Mouse (Mus musculus): Measurements from ENCODE around the gene Commd3. TPM values are rescaled to one million over a fixed set of nuclear protein-coding genes. Genes with fewer than 3 reads are reported as not detected.

The Commd3 gene
- polyA plus RNA-seq (2015; fragmentation: Nextera tagmentation; extraction: Ambion mirVana), result 207 and 214 TPM in 2 replicates

DNA sequence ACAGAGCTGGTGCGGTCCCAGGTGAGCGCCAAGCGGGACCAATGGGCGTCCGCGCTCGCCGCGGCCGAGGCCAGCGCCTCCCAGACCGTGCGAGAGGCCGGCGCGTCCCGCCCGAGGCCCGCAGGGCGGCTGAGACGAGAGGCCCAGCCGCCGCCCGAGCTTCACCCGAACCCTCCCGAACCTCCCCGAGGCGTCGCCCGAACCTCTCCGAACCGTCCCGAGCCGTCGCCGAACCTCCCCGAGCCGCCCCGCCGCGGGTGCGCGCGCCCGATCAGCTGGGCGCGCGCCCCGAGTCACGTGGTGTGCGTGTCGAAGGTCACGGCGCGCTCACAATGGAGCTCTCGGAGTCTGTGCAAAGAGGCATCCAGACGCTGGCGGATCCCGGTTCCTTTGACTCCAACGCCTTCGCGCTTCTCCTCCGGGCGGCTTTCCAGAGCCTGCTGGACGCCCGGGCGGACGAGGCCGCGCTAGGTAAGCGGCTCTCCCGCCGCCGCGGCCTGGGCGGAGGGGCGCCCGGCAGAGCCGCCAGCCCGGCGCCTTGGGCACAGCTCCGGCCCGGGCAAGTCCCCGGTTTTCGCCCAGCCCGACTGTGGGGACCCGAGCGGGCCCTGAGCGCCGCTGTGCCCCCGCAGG, at the start of gene Commd3:
Gene Commd3, plus strand, starts transcription at position 252 of the 633 bp plus-strand sequence.
- peak within 1 kb of the TSS; percentile 68 for H3K4me2 ChIP-seq
- no peaks in the 10 kb centered on the region for H3K9me3 ChIP-seq
- peaks cover 14% of the 10 kb centered on the region for H3K27me3 ChIP-seq
- H3K9ac ChIP-seq, result peak within 1 kb of the TSS; percentile 99
- H3K4me3 ChIP-seq, result peak within 1 kb of the TSS; percentile 88
- ATAC-seq (ENCODE audit: low FRiP score), result peak; percentile 91
- WGBS, result under 1% methylated on average over 91 of the region's 91 CpGs
- peak within 1 kb of the TSS; percentile 100 for H3K27ac ChIP-seq
- peaks cover 22% of the 10 kb centered on the region for H3K4me1 ChIP-seq (replicated peaks)
- no peaks in the 10 kb centered on the region for H3K36me3 ChIP-seq

DNA sequence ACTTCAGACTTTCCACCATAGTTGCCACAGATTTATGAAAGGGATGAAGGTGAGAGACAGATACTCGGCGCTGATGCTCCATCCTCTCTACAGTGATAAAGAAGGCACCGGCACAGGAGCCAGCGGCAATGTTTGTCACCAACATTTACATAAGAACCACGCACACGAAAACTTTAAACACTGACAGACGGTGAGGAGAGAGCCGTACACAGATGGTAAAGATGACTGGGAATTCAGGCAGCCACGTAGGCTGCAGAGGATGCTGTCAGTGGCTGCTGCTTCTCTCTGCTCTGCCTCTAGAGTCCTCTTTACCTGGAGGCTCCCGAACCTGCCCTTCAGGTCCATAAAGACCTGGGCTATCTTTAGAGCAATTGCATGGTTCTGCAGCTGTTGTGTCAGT, 49.0 kb upstream of the Commd3 start:
- Histone ChIP-seq H3K9ac (no peak overlapping the region), H3K4me3 (no peak overlapping the region), H3K27me3 (no peaks in the 10 kb centered on the region), H3K4me1 (replicated peaks) (no peaks in the 10 kb centered on the region), H3K36me3 (no peaks in the 10 kb centered on the region), H3K9me3 (no peaks in the 10 kb centered on the region), H3K27ac (no peak overlapping the region), H3K4me2 (no peak overlapping the region)
- no peak for ATAC-seq (ENCODE audit: low FRiP score)
- 65% methylated on average over 10 of the region's 10 CpGs for WGBS

DNA sequence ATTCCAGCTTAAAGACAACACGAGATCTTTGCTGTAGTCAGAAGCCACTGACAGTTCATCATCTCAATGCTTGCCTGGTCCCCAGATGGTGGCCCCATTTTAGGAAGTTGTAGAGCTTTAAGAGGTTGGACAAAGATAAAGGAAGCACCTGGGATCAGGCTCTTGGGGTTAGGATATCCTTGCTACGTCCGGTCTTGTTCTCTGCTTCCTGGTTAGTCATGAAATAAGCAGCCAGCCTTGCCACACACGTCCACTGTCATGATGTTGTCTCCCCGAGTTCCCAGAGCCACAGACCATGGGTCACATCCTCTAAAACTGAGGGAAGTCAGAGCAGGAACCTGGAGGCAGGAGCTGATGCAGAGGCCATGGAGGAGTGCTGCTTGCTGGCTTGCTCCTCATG, 41.6 kb upstream of the Commd3 start:
- no peak overlapping the region for H3K4me3 ChIP-seq
- no peaks in the 10 kb centered on the region for H3K4me1 ChIP-seq (replicated peaks)
- ATAC-seq (ENCODE audit: low FRiP score), result no peak
- no peaks in the 10 kb centered on the region for H3K9me3 ChIP-seq
- H3K27ac ChIP-seq, result no peak overlapping the region
- no peak overlapping the region for H3K9ac ChIP-seq
- H3K4me2 ChIP-seq, result no peak overlapping the region
- 81% methylated on average over 5 of the region's 5 CpGs for WGBS
- H3K27me3 ChIP-seq, result no peaks in the 10 kb centered on the region
- no peaks in the 10 kb centered on the region for H3K36me3 ChIP-seq

DNA sequence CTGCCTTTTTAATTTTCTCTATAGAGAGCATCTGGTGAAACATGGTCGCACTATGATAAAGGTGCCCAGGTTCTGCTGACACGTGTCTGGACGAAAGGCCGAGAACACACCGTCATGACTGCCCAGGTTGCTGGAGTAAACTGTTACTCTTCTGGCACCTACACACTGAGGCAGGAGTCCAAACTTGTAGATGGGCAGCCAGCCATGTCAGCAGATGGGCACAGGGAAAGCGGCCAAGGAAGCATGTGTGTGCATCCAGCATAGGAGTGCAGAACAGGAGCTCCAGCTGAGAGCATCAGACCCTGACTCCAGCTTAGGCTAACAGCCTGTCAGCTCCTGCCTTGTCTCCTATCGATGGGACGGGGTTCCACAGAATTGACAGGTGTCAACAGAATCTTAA, 37.1 kb upstream of the Commd3 start:
- no peaks in the 10 kb centered on the region for H3K36me3 ChIP-seq
- 89% methylated on average over 8 of the region's 8 CpGs for WGBS
- H3K4me2 ChIP-seq, result no peak overlapping the region
- H3K4me3 ChIP-seq, result no peak overlapping the region
- no peak overlapping the region for H3K9ac ChIP-seq
- H3K27me3 ChIP-seq, result no peaks in the 10 kb centered on the region
- H3K9me3 ChIP-seq, result no peaks in the 10 kb centered on the region
- ATAC-seq (ENCODE audit: low FRiP score), result peak; percentile 80
- H3K27ac ChIP-seq, result no peak overlapping the region
- H3K4me1 ChIP-seq (replicated peaks), result no peaks in the 10 kb centered on the region

DNA sequence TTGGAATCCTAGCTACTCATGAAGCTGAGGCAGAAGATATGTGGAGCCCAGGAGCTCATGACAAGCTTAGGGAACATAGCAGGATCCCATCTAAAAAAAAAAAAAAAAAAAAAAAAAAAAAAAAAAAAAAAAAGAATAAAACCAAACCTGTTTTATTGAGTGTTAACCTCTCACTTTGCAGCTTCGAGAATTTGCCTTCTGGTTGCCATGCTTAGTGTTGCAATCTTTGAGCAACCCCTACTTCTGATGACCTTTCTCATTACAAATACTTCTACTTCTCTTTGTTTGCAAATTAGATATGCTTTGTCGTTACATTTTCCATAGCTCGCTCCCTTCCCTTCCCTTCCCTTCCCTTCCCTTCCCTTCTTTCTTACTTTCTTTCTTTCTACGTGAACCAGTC, 23.6 kb upstream of the Commd3 start:
- H3K36me3 ChIP-seq, result no peaks in the 10 kb centered on the region
- no peak for ATAC-seq (ENCODE audit: low FRiP score)
- H3K9me3 ChIP-seq, result no peaks in the 10 kb centered on the region
- H3K4me2 ChIP-seq, result no peak overlapping the region
- H3K9ac ChIP-seq, result no peak overlapping the region
- H3K27ac ChIP-seq, result no peak overlapping the region
- WGBS, result 73% methylated on average over 4 of the region's 4 CpGs
- H3K4me3 ChIP-seq, result no peak overlapping the region
- H3K4me1 ChIP-seq (replicated peaks), result no peaks in the 10 kb centered on the region
- 0 out of 2 replicates have a peak, but pooled peaks cover 5% of the 10 kb centered on the region for H3K27me3 ChIP-seq

DNA sequence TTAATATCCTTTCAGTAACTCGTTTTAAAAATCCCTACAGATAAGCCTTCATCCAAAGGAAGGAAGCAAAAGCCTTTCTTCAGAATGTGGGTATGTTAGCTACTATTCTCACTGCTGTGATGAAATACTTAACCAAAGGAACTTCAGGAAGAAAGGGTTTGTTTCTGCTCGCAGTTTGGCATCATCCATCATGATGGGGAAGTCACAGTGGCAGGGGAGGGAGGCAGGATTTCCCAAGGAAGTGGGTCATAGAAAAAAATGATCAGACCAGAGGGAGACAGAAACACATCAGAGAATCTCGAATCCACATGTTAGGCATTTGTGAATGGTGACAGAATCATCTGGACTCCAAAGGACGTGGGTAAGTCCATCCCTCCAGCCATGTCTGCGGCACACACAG, 17.4 kb upstream of the Commd3 start:
- no peaks in the 10 kb centered on the region for H3K4me1 ChIP-seq (replicated peaks)
- no peak overlapping the region for H3K4me3 ChIP-seq
- no peak overlapping the region for H3K9ac ChIP-seq
- H3K27me3 ChIP-seq, result no peaks in the 10 kb centered on the region
- no peaks in the 10 kb centered on the region for H3K36me3 ChIP-seq
- no peaks in the 10 kb centered on the region for H3K9me3 ChIP-seq
- no peak overlapping the region for H3K27ac ChIP-seq
- WGBS, result 70% methylated on average over 5 of the region's 5 CpGs
- ATAC-seq (ENCODE audit: low FRiP score), result no peak
- no peak overlapping the region for H3K4me2 ChIP-seq

DNA sequence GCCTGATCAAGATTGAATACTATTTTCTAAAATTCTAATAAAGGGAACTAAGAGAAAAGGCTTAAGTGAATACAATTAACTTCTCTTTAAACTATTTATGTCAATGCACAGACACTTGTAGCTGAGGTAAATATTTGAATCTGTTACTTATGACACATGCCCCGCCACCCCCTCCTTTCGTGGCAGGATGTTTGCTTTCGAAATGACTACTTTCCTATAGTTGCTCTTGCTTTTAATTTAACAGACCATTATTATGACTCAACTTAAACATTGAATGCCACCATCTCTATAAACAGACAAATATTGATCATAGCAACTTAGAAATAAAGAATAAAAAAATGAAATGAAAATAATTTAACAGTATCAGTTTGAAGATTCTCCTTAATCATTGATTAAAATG, 8.2 kb upstream of the Commd3 start:
- ATAC-seq (ENCODE audit: low FRiP score), result no peak
- H3K27ac ChIP-seq, result no peak overlapping the region
- H3K4me3 ChIP-seq, result no peak overlapping the region
- no peak overlapping the region for H3K9ac ChIP-seq
- peaks cover 3% of the 10 kb centered on the region; the same call in 1 of the 2 replicates for H3K27me3 ChIP-seq
- H3K36me3 ChIP-seq, result no peaks in the 10 kb centered on the region
- H3K4me1 ChIP-seq (replicated peaks), result no peaks in the 10 kb centered on the region
- WGBS, result 94% methylated on average over 3 of the region's 3 CpGs
- H3K4me2 ChIP-seq, result no peak overlapping the region
- no peaks in the 10 kb centered on the region for H3K9me3 ChIP-seq

DNA sequence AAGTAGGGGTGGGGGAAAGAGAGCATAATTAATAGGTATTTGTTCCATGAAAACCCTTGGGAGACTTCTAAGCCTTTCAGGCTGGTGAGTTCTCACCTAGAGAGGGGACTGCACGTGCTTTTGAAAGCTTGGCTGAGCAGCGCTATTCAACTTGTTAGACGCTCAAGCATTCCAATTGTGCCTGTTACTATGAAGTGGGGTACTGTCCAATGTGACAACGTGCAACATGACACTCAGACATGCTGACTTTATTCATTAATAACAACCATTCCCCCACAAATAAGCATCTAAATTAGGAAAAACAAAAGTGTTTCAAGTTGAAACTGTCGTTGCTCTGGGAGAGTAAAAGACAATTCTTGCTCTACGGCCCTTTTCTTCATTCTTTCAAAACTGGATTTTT, 1.1 kb upstream of the Commd3 start:
- Histone ChIP-seq H3K27ac (no peak overlapping the region), H3K9me3 (no peaks in the 10 kb centered on the region), H3K9ac (no peak overlapping the region), H3K36me3 (no peaks in the 10 kb centered on the region), H3K27me3 (peaks cover 16% of the 10 kb centered on the region), H3K4me1 (replicated peaks) (peaks cover 21% of the 10 kb centered on the region), H3K4me3 (no peak overlapping the region), H3K4me2 (0 out of 2 replicates have a peak overlapping the region, but pooled peaks have one; percentile 3)
- WGBS, result 4% methylated on average over 6 of the region's 6 CpGs
- ATAC-seq (ENCODE audit: low FRiP score), result no peak

DNA sequence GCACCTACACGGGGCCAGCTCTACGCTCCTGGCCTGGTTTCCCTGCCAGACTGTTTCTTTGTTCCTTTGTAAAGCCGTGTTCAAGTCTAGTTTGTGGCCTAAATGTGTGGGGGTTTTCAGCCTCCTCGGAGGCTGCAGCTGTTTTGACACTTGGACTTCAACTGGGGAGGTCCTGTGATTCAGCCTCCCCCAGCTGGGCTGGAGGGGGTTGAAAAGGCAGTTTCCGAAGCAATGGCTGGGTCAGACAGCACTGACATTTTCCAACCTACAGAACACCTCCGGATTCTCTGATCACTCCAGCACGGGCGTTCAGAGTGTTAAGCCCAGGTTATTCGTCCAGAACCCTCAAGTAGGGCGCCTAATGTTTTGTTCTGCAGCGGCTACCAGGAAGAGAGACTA, 581 bp downstream of the Commd3 start:
- Histone ChIP-seq H3K27me3 (peaks cover 13% of the 10 kb centered on the region), H3K9ac (peak overlapping the region; percentile 99), H3K27ac (peak overlapping the region; percentile 100), H3K4me3 (peak overlapping the region; percentile 88), H3K4me1 (replicated peaks) (peaks cover 22% of the 10 kb centered on the region), H3K4me2 (peak overlapping the region; percentile 68), H3K9me3 (no peaks in the 10 kb centered on the region), H3K36me3 (no peaks in the 10 kb centered on the region)
- 1% methylated on average over 11 of the region's 11 CpGs for WGBS
- ATAC-seq (ENCODE audit: low FRiP score), result 0 out of 2 replicates have a peak, but pooled peaks have one; percentile 0

DNA sequence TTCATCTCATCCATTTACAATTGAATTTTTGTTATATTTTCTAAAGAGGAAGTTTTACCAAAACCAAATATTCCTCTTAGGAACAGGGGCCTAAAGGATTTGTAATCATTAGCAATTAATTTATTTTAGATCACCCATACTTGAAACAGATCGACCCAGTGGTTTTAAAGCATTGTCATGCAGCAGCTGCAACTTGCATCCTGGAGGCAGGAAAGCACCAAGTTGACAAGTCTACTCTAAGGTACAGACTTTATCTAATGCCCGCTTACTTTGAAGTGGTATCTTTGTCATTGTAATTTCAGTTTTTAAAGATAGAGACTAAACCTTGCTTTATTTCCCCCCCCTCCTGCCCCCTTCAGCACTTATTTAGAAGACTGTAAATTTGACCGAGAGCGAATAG, 1.6 kb downstream of the Commd3 start:
- Histone ChIP-seq H3K27ac (no peak overlapping the region), H3K4me1 (replicated peaks) (peaks cover 29% of the 10 kb centered on the region), H3K9me3 (no peaks in the 10 kb centered on the region), H3K36me3 (no peaks in the 10 kb centered on the region), H3K4me3 (no peak overlapping the region), H3K4me2 (peak overlapping the region; percentile 68), H3K27me3 (peaks cover 13% of the 10 kb centered on the region), H3K9ac (no peak overlapping the region)
- no peak for ATAC-seq (ENCODE audit: low FRiP score)
- WGBS, result 44% methylated on average over 4 of the region's 4 CpGs

DNA sequence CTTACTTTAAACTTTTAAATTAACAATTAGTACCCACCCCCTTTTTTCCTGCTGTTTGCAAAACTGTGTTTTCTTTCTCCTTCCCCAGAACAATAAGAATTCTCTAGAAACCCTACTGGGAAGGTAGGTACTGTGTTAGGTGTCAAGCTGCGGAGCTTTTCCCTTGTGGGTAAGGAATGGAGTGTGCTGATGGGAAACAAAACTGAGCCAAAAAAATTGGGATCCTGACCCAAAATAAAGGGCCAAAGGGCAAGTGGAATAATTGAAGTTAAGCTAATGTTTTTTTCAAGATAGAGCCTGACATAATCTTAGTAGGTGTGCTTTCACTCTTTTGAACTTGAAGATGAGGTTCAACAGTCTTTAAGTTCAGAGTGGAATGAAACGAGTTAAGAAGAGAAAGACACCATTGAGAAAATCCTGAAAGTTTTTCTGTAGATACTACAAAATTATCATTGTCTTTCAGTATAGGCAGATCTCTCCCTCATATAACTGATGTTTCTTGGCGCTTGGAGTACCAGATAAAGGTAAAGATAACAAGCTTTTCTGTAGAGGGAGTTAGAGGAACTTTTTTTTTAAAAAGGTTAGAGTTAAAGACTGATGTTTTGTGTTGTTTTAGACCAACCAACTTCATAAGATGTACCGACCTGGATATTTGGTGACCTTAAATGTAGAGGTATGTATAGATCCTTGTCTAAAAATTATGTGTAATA, 2.2 kb downstream of the Commd3 start:
- Histone ChIP-seq H3K4me2 (no peak overlapping the region; the same call in 1 of the 2 replicates), H3K27ac (no peak overlapping the region), H3K4me1 (replicated peaks) (peaks cover 33% of the 10 kb centered on the region), H3K27me3 (peaks cover 18% of the 10 kb centered on the region), H3K36me3 (no peaks in the 10 kb centered on the region), H3K9me3 (no peaks in the 10 kb centered on the region), H3K4me3 (no peak overlapping the region), H3K9ac (no peak overlapping the region)
- 49% methylated on average over 4 of the region's 4 CpGs for WGBS
- ATAC-seq (ENCODE audit: low FRiP score), result no peak

DNA sequence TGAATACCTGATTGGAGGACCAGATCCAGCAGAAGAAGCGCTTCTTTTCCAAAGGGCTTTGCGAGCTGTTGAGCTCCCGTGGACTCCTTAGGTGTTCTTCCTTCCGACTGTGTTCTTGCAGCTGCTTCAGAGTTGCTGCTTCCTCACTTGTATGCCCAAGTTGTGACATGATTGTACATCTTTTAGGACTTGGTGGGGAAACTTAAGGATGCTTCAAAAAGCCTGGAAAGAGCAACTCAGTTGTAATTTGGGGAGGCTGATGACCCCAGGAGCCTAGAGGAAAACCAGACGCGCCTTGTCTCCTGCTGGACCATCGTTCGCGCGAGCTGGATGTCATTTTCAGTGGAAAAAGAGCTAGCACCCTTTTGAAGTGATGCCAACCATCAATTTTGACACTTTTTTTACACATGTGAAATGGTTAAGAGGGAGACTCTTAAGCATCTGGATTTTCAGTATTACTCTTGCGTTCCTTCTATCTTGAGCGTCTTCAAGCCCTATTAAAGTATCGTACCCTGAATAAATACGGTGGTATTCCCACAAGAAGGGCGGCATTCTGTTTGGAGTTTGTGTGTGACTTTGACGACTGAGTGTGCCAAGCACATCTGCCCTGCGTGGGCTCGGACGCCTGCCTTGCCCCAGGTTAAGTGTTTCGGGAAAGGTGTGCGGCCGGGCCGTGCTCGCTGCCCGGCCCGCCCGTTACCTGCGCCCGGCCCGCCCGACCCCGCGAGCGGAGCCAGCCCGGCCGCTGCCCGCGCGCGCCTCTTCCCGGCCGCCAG, 3.7 kb downstream of the Commd3 start:
- Histone ChIP-seq H3K9me3 (no peaks in the 10 kb centered on the region), H3K27ac (peak overlapping the region; percentile 99), H3K4me1 (replicated peaks) (peaks cover 46% of the 10 kb centered on the region), H3K4me2 (peak overlapping the region; percentile 78), H3K27me3 (peaks cover 33% of the 10 kb centered on the region), H3K4me3 (peak overlapping the region; percentile 81), H3K36me3 (no peaks in the 10 kb centered on the region), H3K9ac (peak overlapping the region; percentile 97)
- WGBS, result 5% methylated on average over 41 of the region's 42 CpGs
- no peak for ATAC-seq (ENCODE audit: low FRiP score)
